Mouse (Mus musculus) Patski (cell line): ENCODE measurements around the gene Psme3. TPM values are rescaled to one million over a fixed set of nuclear protein-coding genes. Genes with fewer than 3 reads are reported as not detected.

Experiments used
- ATAC-seq: fragments of 100-300 bp; one replicate; pipeline ENCODE4 v1.8.0; 2021
- CTCF ChIA-PET: fragments of 350-600 bp; sonication (Branson Sonifier 250); formaldehyde crosslinking; loops from one replicate; lab custom pipeline; 2022; ENCODE audit warnings: inconsistent platforms; lab: Charles Lee
- POLR2A ChIA-PET: fragments of 350-600 bp; sonication (Branson Sonifier 250); formaldehyde crosslinking; loops from one replicate; lab custom pipeline; 2022; ENCODE audit warnings: antibody characterized with exemption, inconsistent platforms; lab: Charles Lee
- DNase-seq: peaks from one replicate; pipeline ENCODE4 v3.0.0-alpha.2; 2011; ENCODE audit warnings: low read depth, low spot score
- H3K27me3 ChIP-seq: fragments of 371-371 bp; one replicate; pipeline ENCODE4 v1.5.1; 2021
- CTCF ChIP-seq: fragments of 100-300 bp; IDR thresholded peaks from one replicate; pipeline ENCODE4 v1.5.1; 2021
- in situ Hi-C: fragments of 300-500 bp; cut with MboI; formaldehyde crosslinking; loops from 3 replicates; pipeline ENCODE4 v1.11.1; 2018; ENCODE audit warnings: low pct_unique_long_range_greater_than_20kb, mixed read lengths
- polyA plus RNA-seq: library from polyadenylated mRNA; unstranded; gene quantifications from one replicate; pipeline ENCODE4 v1.2.3, GENCODE M21; 2021

The Psme3 gene
- polyA plus RNA-seq, 1 experiment from 2014 or later, result 101 TPM

- H3K27me3 ChIP-seq, result no peaks in the 10 kb centered on the region
- CTCF ChIA-PET, result interaction anchor here (1.4 kb wide), 1 partner anchor 29 kb away, joined by 3 read pairs; no protein-coding TSS in a partner anchor
- DNase-seq, result no peak
- ATAC-seq, result no peak
- POLR2A ChIA-PET, result no interaction called here
- no peak for TF ChIP-seq CTCF
- in situ Hi-C loops, result no loop called here
These were observed 35.2 kb upstream of the Psme3 start for GRCm38 (mm10) chr11:101280837-101281236.

- H3K27me3 ChIP-seq, result no peaks in the 10 kb centered on the region
- DNase-seq (no peak), ATAC-seq (no peak)
- CTCF ChIA-PET, result interaction anchor here (1.0 to 1.3 kb wide), 3 partner anchors 19 to 82 kb away, joined by 3 to 10 read pairs (median 3); partner anchors contain the start of gene Becn1
- POLR2A ChIA-PET, result interaction anchor here (0.6 to 1.2 kb wide), 2 partner anchors 11 to 22 kb away, joined by 3 read pairs; no protein-coding TSS in a partner anchor
- in situ Hi-C loops, result no loop called here
- no peak for TF ChIP-seq CTCF
These were observed 33.1 kb upstream of the Psme3 start for GRCm38 (mm10) chr11:101282896-101283295.

GRCm38 (mm10) chr11:101283805-101284204, 32.2 kb upstream of the Psme3 start:
- no peak for TF ChIP-seq CTCF
- ChIA-PET POLR2A (interaction anchor here (0.6 kb wide), 1 partner anchor 12 kb away, joined by 3 read pairs; no protein-coding TSS in a partner anchor), CTCF (interaction anchor here (1.2 to 1.3 kb wide), 2 partner anchors 18 to 24 kb away, joined by 3 to 10 read pairs; partner anchors contain the start of gene Becn1)
- ATAC-seq, result no peak
- H3K27me3 ChIP-seq, result no peaks in the 10 kb centered on the region
- no peak for DNase-seq
- in situ Hi-C loops, result no loop called here

- DNase-seq (peak; percentile 13), ATAC-seq (no peak)
- H3K27me3 ChIP-seq, result no peaks in the 10 kb centered on the region
- ChIA-PET CTCF (no interaction called here), POLR2A (interaction anchor here (1.2 kb wide), 1 partner anchor 9 kb away, joined by 3 read pairs; the partner anchor contains the start of genes Cntd1 and Coa3)
- in situ Hi-C loops, result no loop called here
- no peak for TF ChIP-seq CTCF
These were observed 28.7 kb upstream of the Psme3 start for GRCm38 (mm10) chr11:101287306-101287705.

- no peak for TF ChIP-seq CTCF
- DNase-seq, result no peak
- ATAC-seq, result no peak
- POLR2A ChIA-PET, result no interaction called here
- CTCF ChIA-PET, result interaction anchor here (1.6 to 2.6 kb wide), 2 partner anchors 10 to 12 kb away, joined by 6 to 10 read pairs; partner anchors contain the start of genes Becn1, Cntd1 and Coa3
- no peaks in the 10 kb centered on the region for H3K27me3 ChIP-seq
- in situ Hi-C loops, result no loop called here
These were observed 24.8 kb upstream of the Psme3 start for GRCm38 (mm10) chr11:101291231-101291630.

- ATAC-seq, result no peak
- in situ Hi-C loops, result no loop called here
These were observed 20.8 kb upstream of the Psme3 start for GRCm38 (mm10) chr11:101295191-101295590.

GRCm38 (mm10) chr11:101300881-101301280, 15.1 kb upstream of the Psme3 start:
- no peak for ATAC-seq
- peak; percentile 71 for TF ChIP-seq CTCF
- CTCF ChIA-PET, result interaction anchor here (1.4 to 3.4 kb wide), 9 partner anchors 10 to 124 kb away, joined by 3 to 33 read pairs (median 10); partner anchors contain the start of genes Cntd1, Coa3, Vps25 and Wnk4
- POLR2A ChIA-PET, result interaction anchor here (0.9 to 2.4 kb wide), 4 partner anchors 40 to 97 kb away, joined by 3 to 17 read pairs (median 6); partner anchors contain the start of genes Vps25 and Wnk4
- peaks cover 6% of the 10 kb centered on the region for H3K27me3 ChIP-seq
- in situ Hi-C loops, result loop anchor here (5.0 kb wide), 2 partner anchors 49 to 84 kb away; partner anchors contain the start of gene Vps25
- DNase-seq, result no peak

More at GRCm38 (mm10) chr11:101295191-101295590, 20.8 kb upstream of the Psme3 start:
- DNase-seq, result no peak
- POLR2A ChIA-PET, result interaction anchor here (1.5 kb wide), 1 partner anchor 10 kb away, joined by 3 read pairs; no protein-coding TSS in a partner anchor
- CTCF ChIA-PET, result interaction anchor here (1.0 kb wide), 1 partner anchor 16 kb away, joined by 3 read pairs; the partner anchor contains the start of genes Cntd1 and Coa3
- no peak for TF ChIP-seq CTCF
- no peaks in the 10 kb centered on the region for H3K27me3 ChIP-seq

- no peak for TF ChIP-seq CTCF
- ChIA-PET CTCF (interaction anchor here (0.9 to 3.4 kb wide), 18 partner anchors 9 to 124 kb away, joined by 3 to 33 read pairs (median 6); partner anchors contain the start of genes Cntd1, Coa3, Vps25 and Wnk4), POLR2A (interaction anchor here (0.9 to 2.4 kb wide), 5 partner anchors 41 to 98 kb away, joined by 3 to 17 read pairs (median 3); partner anchors contain the start of genes Vps25 and Wnk4)
- DNase-seq, result no peak
- ATAC-seq, result peak; percentile 35
- in situ Hi-C loops, result loop anchor here (5.0 kb wide), 2 partner anchors 49 to 84 kb away; partner anchors contain the start of gene Vps25
- H3K27me3 ChIP-seq, result peaks cover 12% of the 10 kb centered on the region
These were observed 14.6 kb upstream of the Psme3 start for GRCm38 (mm10) chr11:101301299-101302003.

- CTCF ChIA-PET, result interaction anchor here (0.6 to 3.4 kb wide), 20 partner anchors 10 to 125 kb away, joined by 3 to 33 read pairs (median 5); partner anchors contain the start of genes Cntd1, Coa3, Ramp2 and Vps25
- in situ Hi-C loops, result loop anchor here (5.0 kb wide), 2 partner anchors 50 to 85 kb away; partner anchors contain the start of gene Vps25
- H3K27me3 ChIP-seq, result peaks cover 18% of the 10 kb centered on the region
- ATAC-seq (peak; percentile 83), DNase-seq (peak; percentile 70)
- TF ChIP-seq CTCF, result peak; percentile 99
- POLR2A ChIA-PET, result interaction anchor here (0.6 to 2.4 kb wide), 5 partner anchors 42 to 67 kb away, joined by 3 to 17 read pairs (median 3); partner anchors contain the start of genes Vps25 and Wnk4
These were observed 13.8 kb upstream of the Psme3 start, which contains the start of gene Becn1 for GRCm38 (mm10) chr11:101302004-101302798. Gene Becn1, minus strand, starts transcription at chr11:101302286.
